Mouse (Mus musculus) stomach, embryonic 14.5 days (tissue): ENCODE measurements around the gene Amz1. TPM values are rescaled to one million over a fixed set of nuclear protein-coding genes. Genes with fewer than 3 reads are reported as not detected.

Source experiments
- ATAC-seq: fragments of 200-750 bp; cut with Nextera tagmentation; 2 replicates; pipeline ENCODE4 v1.8.0; 2017; ENCODE audit warnings: low read depth, moderate TSS enrichment; ENCODE audit not compliant: insufficient number of reproducible peaks, insufficient read depth, low FRiP score
- H3K27ac ChIP-seq: fragments of 300-500 bp; sonication (generic); 2 replicates; pipeline ENCODE4 v1.5.1; 2014; ENCODE audit warnings: mild to moderate bottlenecking, low read length, moderate library complexity, mixed read lengths
- H3K27me3 ChIP-seq: fragments of 300-500 bp; sonication (generic); 2 replicates; pipeline ENCODE4 v1.6.1; 2014; ENCODE audit warnings: low read length, control low read depth, mixed read lengths; ENCODE audit not compliant: control insufficient read depth, insufficient read depth
- H3K36me3 ChIP-seq: fragments of 300-500 bp; sonication (generic); 2 replicates; pipeline ENCODE4 v1.6.1; 2014; ENCODE audit warnings: mild to moderate bottlenecking, control low read depth, low read length, moderate library complexity, mixed read lengths; ENCODE audit not compliant: control insufficient read depth, insufficient read depth
- H3K4me1 ChIP-seq: fragments of 300-500 bp; sonication (generic); 2 replicates; pipeline ENCODE4 v1.6.1; 2014; ENCODE audit warnings: low read length, control low read depth, mixed read lengths; ENCODE audit not compliant: control insufficient read depth, insufficient read depth
- H3K4me2 ChIP-seq: fragments of 300-500 bp; sonication (generic); replicated peaks from 2 replicates; pipeline ENCODE4 v1.6.1; 2014; ENCODE audit warnings: low read depth, low read length, control low read depth
- H3K4me3 ChIP-seq: fragments of 300-500 bp; sonication (generic); 2 replicates; pipeline ENCODE4 v1.5.1; 2014; ENCODE audit warnings: low read depth, low read length, control low read depth
- H3K9ac ChIP-seq: fragments of 300-500 bp; sonication (generic); replicated peaks from 2 replicates; pipeline ENCODE4 v1.6.1; 2014; ENCODE audit warnings: low read depth, mild to moderate bottlenecking, control low read depth, low read length, moderate library complexity, mixed read lengths
- H3K9me3 ChIP-seq: fragments of 300-500 bp; sonication (generic); 2 replicates; pipeline ENCODE4 v1.6.1; 2016; ENCODE audit warnings: low read depth, low read length, control low read depth; ENCODE audit not compliant: control insufficient read depth
- WGBS: fragments of 180-500 bp; shearing (Covaris S2); extraction: QIAGEN DNeasy Blood & Tissue Kit; methylation state at CpG from one replicate; pipeline ENCODE4 v1.1.7; 2014; 5-methylcytosine and 5-hydroxymethylcytosine counted together
- polyA plus RNA-seq: library from polyadenylated mRNA; unstranded; fragments of >200 nt; fragmentation: Nextera tagmentation; extraction: Ambion mirVana; gene quantifications from 2 replicates; pipeline ENCODE4 v1.2.1, GENCODE M21; 2014

The Amz1 gene
- polyA plus RNA-seq, 1 experiment from 2014 or later = 1.2 TPM

GRCm38 (mm10) chr5:140806939-140807338 lies 83.0 kb downstream of the Amz1 start:
- Histone ChIP-seq H3K4me3 (no peak overlapping the region), H3K4me1 (peaks cover 8% of the 10 kb centered on the region), H3K9me3 (no peaks in the 10 kb centered on the region), H3K9ac (no peak overlapping the region), H3K27ac (no peak overlapping the region), H3K36me3 (no peaks in the 10 kb centered on the region), H3K27me3 (no peaks in the 10 kb centered on the region), H3K4me2 (no peak overlapping the region)
- 37% methylated on average over 2 of the region's 2 CpGs for WGBS
- ATAC-seq = no peak

Other genes starting within 250 kb of the Amz1 start
- gene Chst12, start 218.6 kb upstream of the Amz1 start, polyA plus RNA-seq = 17.6 and 21.5 TPM in 2 replicates
- 0.74 TPM in 1 of 2 replicates, not detected in the other for gene Grifin, start 159.1 kb upstream of the Amz1 start, polyA plus RNA-seq
- 22.4 and 25.8 TPM in 2 replicates for gene Lfng, start 116.8 kb upstream of the Amz1 start, polyA plus RNA-seq
- gene Ttyh3, start 75.1 kb upstream of the Amz1 start, polyA plus RNA-seq = 41.9 and 43.1 TPM in 2 replicates
- 24.7 and 28.1 TPM in 2 replicates for gene Iqce, start 21.7 kb upstream of the Amz1 start, polyA plus RNA-seq
- 12.5 and 14.8 TPM in 2 replicates for gene Brat1, start 19.1 kb upstream of the Amz1 start, polyA plus RNA-seq
- gene Gna12, start 106.3 kb downstream of the Amz1 start, polyA plus RNA-seq = 16.2 and 17.2 TPM in 2 replicates